Mouse (Mus musculus) embryo, embryonic 11.5 days (tissue): ENCODE measurements around the gene Crim1.
A peak's percentile ranks its signal among the peaks of the same experiment; 100 is the strongest.

Experiments used
- DNase-seq: peaks from one replicate; pipeline ENCODE4 v3.0.0-alpha.2; 2012; ENCODE audit warnings: low read depth, low spot score

The Crim1 gene

GRCm38 (mm10) chr17:78199626-78200560 is at the start of gene Crim1:
Crim1 (plus strand) TSS chr17:78200248.
- peak; percentile 60 for DNase-seq

DNA sequence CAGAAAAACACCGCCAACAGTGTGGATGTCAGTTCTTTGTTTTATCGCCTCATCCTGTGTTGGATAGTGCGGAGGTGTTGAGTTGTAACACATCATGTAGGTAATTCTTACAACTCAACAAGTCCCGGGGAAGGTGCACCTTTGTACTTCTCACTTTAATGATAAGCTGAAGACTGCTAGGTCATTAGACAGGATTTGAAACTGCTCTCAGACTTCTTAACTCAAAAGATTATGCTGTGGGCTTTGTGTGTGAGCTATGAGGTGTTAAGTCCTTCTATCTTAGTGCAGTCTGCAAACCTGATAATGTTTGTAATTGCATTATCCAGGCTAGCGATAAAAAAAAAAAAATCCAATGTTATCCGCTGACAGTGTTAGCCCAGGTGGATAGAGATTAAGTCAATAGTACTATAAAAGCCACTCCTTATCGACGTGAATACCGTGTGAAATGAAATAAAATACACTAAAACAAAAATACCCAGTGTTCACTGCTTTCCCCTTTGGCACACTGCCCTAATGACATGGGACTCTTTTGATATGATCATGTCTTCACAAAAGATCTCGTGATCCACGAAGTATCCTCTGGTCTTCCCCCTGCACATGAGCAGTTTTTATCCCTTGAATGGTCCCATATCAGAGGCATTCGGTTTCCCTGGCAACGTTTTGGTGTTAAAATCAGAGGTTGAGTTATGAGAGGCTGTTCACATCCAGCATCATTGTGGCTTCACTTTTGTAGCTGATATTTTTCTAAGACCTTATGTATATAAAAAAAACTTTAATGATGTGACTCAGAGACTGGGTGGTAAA is 48.4 kb upstream of the Crim1 start:
- DNase-seq, result no peak

DNA sequence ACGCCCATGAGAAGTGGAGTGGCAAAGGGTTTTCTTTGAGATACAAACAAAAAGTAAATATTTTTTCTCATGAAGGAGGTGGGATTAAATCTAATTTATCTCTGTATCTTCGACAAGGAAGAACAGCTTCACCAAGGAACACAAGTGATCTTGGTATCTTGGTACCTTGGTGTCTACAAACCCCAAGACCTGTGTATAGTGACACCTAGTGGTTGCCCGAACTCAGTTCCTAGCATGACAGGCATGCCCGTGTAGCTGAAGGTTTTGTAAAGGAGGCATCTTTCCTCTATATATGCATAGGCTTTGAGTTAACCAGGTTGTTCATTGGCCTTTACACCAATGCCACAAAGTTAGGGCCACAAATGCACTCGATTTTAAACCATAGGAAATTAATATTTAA is 36.8 kb upstream of the Crim1 start:
- DNase-seq, result peak; percentile 37

DNA sequence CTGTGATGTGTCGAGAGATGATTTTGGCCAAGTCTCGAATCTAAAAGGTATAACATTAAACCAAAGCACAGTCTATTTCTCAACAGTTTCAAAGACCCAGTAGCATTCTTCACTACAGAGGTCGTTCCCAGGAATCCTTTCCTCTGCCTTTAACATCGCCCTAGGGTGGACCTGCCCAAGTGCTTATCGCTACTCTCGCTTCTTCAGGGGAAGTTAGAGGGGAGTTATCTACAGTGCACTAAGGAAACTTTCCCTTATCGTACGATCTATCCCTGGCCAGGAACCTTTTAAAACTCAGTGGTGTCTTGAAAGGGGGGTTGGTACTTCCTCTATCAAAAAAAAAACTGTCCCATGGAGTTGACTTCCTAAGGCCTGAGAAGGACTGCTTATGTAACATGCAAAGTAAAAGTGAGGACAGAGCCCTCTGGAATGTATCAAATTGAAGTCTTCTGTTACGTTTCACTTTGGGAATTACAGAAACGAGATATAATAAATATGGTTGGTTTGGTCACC is 36.3 kb upstream of the Crim1 start:
- DNase-seq, result no peak

GRCm38 (mm10) chr17:78165855-78166254 is 34.2 kb upstream of the Crim1 start:
- no peak for DNase-seq

- no peak for DNase-seq
Measured at GRCm38 (mm10) chr17:78166566-78166965, 33.5 kb upstream of the Crim1 start.

GRCm38 (mm10) chr17:78172371-78172770 is 27.7 kb upstream of the Crim1 start:
- no peak for DNase-seq

- DNase-seq, result no peak
Measured at GRCm38 (mm10) chr17:78180766-78181165, 19.3 kb upstream of the Crim1 start.

GRCm38 (mm10) chr17:78196184-78196583 is 3.9 kb upstream of the Crim1 start:
- no peak for DNase-seq

DNA sequence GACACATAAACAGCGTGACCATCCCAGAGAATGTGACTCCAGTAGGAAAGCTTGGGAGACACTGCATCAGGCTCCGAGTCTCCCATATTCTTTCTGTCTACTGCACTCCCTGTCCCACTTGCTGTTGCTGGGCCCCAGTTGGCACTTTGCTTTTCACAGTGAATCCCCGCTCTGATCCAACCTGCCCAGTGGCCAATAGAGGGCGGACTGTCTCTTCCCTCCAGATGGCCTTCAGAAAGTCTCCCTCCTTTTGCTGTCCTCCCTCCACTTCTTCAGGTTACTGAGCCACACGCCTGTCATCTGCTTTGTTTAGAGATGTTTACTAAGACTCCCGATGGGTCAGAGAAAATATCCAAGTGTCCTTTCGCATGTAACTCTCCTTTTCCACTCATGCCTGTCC is 2.9 kb upstream of the Crim1 start:
- DNase-seq, result no peak

DNA sequence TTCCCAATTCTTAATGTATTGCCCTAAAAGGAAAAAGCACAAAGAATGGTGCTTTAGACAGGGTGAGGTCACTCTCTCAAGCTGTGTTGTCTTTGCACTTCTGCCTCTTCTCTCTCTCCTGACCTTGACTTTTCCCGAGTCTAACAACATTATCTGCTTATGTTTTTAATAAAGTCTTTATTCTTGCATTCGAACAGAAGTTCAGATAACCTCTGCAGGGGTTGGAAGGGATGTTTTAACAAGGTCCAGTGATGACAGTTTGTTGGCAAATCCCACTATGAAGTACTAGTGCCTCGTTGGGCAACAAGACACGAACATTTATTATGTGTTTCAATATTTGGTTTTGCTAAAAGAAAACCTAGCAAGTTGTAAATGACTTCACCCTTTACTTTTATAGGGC is 1.9 kb upstream of the Crim1 start:
- DNase-seq, result no peak

GRCm38 (mm10) chr17:78198820-78199219 is 1.2 kb upstream of the Crim1 start:
- DNase-seq, result no peak

GRCm38 (mm10) chr17:78199231-78199625 is 820 bp upstream of the Crim1 start:
- DNase-seq, result no peak

- no peak for DNase-seq
Measured at GRCm38 (mm10) chr17:78200561-78201220, 643 bp downstream of the Crim1 start.

GRCm38 (mm10) chr17:78201221-78202058 is 1.4 kb downstream of the Crim1 start:
- DNase-seq, result no peak

GRCm38 (mm10) chr17:78202221-78202620 is 2.2 kb downstream of the Crim1 start:
- no peak for DNase-seq

- no peak for DNase-seq
Measured at GRCm38 (mm10) chr17:78202756-78203155, 2.7 kb downstream of the Crim1 start.

GRCm38 (mm10) chr17:78203478-78203877 is 3.4 kb downstream of the Crim1 start:
- DNase-seq, result no peak

DNA sequence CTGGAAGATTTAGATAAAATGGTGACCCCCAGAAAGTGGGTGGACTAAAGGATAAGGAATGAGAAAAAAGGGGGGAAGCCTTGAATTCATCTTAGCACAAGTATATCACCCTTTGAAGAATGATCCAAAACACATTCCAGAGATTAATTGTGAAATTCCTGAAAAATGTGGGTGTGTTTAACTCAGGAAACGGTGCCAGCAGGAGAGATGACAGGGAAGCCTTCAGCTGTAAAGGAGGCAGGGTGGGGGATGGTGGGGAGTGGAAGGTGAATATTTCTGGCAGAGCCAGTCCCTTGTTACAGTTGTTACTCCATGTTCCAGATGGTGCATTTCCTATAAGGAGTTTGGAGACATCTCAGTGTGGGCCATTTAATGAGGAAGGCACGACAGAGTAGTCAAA is 6.4 kb downstream of the Crim1 start:
- DNase-seq, result no peak

DNA sequence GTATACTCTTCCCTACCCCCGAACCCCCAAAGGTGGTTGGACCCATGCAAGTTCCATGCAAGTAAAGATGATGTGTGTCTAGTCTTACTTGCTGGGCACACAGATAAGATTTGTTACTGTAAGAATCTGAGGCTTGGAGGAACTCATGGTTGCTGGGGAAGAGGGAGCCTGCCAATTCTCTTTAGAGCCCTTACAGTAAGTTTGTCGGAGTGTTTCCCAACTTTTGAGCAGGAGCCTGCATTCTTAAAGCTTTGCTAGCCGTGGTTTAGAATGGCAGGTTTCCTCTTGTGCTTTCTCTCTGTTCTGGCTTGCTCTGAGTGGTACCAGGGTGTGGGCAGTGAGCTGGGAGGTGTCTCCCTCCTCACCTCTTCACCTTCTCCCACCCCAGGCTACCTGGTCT is 7.2 kb downstream of the Crim1 start:
- no peak for DNase-seq

GRCm38 (mm10) chr17:78208805-78209204 is 8.8 kb downstream of the Crim1 start:
- DNase-seq, result no peak
